Mouse (Mus musculus) right cerebral cortex, postnatal 4 days (tissue): ENCODE data around the gene Rnf44.

Source experiments
- DNase-seq: peaks from one replicate; pipeline ENCODE4 v3.0.0-alpha.2; 2022

The Rnf44 gene

DNA sequence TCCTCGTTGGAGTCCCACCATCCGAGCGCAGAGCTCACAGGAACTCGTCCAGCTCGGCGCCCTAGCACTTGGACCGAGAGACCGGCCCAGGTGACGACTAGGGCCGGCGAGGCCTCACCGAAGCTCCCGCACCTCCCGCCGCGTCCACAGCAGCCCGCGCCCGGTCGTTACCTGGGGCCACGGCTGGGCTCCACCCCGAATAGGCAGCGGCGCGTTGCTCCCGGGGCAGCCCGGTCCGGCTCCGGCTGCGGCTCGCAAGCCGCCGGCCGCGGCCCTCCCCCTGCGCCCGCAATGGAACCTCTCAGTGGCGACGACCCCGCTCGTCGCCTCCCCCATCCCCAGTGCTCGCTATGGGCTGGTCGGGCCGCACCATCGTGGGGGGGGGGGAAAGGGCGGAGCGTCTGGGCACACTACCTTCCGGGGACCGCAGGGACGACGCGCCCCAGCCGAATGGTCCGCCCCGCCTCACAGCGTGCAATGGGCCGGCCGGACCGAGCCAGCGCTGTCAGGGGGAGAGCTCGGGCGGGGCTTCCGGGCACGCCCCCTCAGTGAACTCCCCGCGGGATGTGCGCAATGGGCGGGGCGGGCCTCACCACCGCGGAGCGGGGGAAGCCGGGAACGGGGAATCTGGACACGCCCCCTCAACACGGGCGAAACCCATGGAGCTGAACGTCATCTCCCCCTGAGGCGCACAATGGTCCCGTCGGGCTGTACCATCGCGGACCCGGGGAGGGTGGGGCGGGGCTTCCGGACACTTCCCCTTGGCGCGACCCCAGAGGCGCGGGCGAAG, at the start of gene Rnf44:
TSS of gene Rnf44 (minus strand) at position 350 of the 790 bp plus-strand sequence.
- DNase-seq, result peak; percentile 99

- peak; percentile 50 for DNase-seq
These were observed 44.5 kb upstream of the Rnf44 start for GRCm38 (mm10) chr13:54738213-54738601.

DNA sequence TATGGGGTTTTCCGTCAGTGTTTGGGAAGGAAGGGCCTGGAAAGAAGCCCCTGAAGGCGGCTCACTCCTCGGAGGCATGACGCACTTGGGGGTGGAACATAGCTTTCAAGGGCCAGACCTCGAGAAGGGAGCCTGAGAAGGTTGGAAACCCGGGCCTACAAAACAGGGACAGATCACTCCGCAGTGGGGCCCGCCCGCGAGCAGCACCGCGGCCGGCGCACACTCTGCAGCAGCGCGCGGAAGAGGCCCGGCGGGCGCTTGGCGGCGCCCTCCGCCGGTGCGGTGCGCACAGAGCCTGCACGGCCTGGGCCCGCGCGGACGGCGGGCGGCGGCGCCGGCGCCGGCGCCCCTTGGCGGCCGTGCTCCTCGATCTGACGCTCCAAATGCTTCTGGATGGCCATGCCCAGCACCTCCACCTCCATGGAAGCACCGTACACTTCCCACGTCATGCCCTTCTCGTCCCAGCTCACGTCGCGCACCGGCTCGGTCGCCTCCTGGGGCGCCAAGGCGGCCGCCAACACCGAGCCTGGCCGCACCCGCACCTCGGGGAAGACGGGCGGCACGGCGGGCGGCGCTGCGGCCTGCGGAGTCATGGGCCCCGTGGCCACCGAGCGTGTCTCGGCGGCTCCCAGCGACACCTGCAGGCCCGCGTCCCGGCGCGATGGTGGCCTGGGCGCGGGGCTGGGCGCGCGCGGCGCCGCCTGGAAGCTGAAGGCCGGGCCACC, 43.9 kb upstream of the Rnf44 start:
- DNase-seq, result no peak

- no peak for DNase-seq
These were observed 43.2 kb upstream of the Rnf44 start for GRCm38 (mm10) chr13:54736931-54737330.

- DNase-seq, result no peak
These were observed 32.4 kb upstream of the Rnf44 start for GRCm38 (mm10) chr13:54726131-54726530.

- DNase-seq, result no peak
These were observed 29.4 kb upstream of the Rnf44 start for GRCm38 (mm10) chr13:54723143-54723542.

DNA sequence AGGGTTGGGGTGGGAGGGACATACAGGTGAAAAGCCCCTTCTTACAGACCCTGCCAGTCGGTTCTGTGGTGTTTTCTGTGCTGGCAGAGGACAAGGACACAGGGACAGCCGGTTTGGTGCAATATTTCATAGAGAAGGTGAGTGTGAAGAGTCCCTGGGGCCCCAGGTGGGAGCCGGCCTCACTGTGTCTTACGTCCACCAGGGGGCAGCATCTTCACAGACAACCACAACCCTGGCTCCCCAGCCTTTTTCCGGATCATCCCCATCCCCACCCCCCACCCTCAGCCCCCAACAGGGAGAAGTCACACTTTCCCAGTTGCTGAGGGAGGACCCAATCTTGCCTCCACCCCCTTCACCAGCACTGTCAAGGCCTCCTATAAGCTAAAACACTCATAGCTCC, 23.2 kb upstream of the Rnf44 start:
- DNase-seq, result peak; percentile 64

DNA sequence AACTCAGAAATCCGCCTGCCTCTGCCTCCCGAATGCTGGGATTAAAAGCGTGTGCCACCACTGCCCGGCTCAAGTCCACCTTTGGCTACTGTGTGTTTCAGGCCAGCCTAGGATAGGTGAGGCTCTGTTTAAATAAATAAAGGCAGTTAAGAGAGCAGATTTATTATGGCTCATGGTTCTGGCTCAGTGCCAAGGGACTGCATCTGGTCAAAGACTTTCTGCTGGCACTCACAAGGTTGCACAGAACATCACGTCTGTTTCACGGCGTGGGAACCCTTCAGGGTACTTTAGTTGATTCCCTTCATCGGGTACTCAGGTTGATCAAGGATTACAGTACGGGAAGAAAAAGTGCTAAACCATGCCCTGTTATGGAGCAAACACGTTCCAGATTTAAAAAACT, 21.3 kb upstream of the Rnf44 start:
- DNase-seq, result no peak

DNA sequence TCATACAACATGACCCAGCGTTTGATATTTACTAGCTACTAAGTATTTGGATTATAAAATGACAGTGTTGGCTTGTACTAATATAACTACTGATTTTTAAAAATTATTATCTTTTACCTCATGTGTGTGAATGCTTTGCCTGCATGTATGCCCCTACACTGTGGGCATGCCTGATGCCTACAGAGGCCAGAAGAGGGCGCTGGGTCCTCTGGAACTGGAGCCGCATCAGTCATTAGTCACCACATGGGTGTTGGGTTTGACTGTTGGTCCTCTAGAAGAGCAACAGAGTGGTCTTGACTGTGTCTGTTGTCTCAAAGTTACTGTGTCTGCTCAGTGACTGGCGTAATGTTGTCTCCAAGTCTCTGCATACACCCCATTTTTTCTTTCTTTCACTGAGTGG, 20.7 kb upstream of the Rnf44 start:
- DNase-seq, result no peak

- no peak for DNase-seq
These were observed 17.2 kb upstream of the Rnf44 start for GRCm38 (mm10) chr13:54710866-54711265.

- DNase-seq, result no peak
These were observed 11.2 kb upstream of the Rnf44 start for GRCm38 (mm10) chr13:54704890-54705289.

- DNase-seq, result no peak
These were observed 8.8 kb upstream of the Rnf44 start for GRCm38 (mm10) chr13:54702507-54702906.

DNA sequence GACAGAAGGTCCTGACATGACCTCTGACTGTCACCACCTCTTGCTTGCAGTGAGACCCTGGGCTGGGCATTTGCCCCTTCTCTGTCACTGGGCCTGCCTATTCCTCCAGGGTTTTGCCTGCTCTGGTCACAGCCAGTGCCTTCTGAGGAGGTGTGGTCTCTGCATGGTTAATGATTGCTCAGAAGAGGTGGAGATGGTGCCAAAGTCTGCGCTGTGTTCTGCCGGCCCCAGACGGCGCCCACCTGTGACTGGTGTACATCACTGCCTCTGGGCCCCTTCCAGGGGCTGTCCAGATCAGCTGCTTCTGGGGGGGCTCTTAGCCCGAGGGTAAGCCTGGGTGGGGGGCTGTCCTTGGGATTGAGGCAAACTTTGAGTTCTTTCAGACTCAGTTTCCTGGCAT, 7.5 kb upstream of the Rnf44 start, which contains the start of gene Cdhr2:
TSS of gene Cdhr2 (plus strand) at position 219 of the 400 bp plus-strand sequence.
- DNase-seq, result no peak

DNA sequence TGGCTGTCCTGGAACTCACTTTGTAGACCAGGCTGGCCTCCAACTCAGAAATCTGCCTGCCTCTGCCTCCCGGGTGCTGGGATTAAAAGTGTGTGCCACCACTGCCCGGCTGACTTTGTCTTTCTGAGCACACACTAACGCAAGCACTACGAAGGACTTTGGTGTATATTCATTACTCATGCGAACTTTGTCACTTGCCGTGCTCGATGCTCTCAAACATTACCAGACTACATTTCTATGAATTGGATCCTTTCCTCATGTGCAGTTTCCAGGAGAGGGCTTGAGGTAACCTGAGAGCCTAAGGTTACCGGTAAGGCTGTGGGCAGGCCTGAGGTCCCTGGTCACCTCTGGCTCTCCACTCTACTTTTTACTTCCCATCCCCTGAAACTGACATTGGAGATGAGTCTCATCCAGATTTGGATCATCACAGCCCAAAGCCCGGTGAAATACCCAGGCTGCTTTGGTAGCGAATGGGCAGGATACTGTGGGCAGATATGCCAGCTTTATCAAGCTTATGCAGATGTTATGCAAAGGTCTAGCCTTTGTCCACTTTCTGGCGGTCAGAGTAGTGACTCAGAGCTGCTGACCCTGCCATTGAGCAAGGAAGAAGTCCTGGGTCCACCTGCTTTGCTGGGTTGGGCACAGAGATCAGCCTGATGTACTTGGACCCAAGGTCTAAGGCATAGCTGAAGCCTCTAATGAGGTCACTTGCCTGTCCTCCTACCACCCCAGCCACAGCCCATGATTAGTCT, 1.9 kb upstream of the Rnf44 start:
- no peak for DNase-seq

GRCm38 (mm10) chr13:54694348-54695060, 797 bp upstream of the Rnf44 start:
- no peak for DNase-seq

DNA sequence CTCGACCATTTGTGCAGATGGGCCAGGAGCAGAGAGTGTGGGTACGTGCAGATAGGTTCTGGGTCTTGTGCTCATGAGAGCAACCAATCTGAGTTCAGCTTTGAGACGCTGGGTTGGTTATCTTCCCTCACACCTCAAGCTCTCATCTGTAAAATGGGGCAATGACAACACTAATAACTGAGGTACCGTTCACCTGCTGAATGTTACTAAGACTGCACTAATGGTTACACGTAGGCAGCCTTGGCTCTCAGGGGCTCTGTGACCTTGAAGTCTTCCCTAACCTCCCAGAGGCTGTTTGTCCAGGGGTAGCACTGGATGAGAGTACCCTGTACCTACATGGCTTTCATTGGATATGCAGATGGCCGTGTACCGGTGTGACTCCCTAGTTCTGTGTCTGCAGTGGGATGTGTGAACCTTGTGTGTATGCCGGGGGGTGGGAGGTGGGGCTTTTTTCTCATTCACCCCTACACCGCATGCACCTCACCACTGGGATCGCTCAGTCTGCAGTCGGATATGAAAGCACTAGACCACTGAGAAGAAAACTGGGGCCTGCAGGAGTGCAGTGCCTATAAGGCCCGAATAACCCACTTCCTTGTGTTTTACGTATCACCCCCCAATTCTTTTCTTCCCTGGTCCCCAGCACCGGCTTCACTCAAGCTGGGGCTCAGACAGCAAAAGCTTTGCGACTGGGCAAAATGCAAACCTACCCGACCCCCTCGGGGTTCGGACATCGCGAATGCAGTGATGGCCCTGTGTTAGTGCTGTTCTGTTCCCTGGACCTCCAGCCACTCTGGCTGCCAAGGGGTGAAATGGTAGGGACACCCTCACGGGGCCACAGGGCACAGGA, 773 bp downstream of the Rnf44 start:
- no peak for DNase-seq

- no peak for DNase-seq
These were observed 2.0 kb downstream of the Rnf44 start for GRCm38 (mm10) chr13:54691737-54692136.

GRCm38 (mm10) chr13:54690151-54690740, 3.5 kb downstream of the Rnf44 start:
- DNase-seq, result no peak

DNA sequence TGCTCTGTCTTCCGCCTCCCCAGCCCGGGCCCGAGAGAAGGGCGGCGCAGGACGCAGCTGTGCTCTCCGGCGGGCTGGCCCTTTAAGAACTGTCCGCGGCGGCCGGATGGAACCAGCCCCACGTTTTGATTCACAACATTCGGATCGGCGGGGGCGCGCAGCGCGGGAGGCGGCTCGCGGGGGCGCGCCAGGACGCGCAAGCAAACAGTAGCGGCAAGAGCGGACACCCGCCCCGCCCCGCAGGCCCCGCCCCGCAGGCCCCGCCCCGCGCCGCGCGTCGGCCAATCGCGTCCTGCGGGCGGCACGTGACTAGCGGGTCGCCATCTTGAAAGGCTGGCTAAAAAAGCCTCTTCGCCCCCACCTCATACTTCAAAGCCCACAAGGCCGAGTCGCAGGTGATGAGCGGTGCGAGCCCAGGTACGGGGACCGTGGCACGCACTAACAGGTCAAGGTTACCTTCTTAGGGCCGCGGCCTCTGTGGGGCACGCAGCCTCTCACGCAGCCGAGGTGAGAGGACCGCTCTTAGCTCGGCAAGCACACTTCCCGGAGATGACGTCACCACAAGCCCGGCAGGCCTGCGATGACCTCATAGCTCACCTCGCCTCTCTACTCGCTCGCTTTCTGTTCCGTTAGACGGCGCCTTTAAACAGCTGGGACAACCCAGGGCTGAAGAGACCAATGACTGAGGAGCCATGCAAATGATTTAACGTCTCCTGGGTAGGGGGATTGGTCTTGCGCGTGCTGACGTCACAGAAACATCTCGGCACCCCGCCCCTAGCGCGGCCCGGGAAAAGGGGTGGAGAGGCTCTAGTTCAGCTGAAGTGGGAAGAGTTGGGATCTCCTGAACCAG, 5.9 kb downstream of the Rnf44 start:
- peak; percentile 97 for DNase-seq

- peak; percentile 61 for DNase-seq
These were observed 6.6 kb downstream of the Rnf44 start for GRCm38 (mm10) chr13:54687096-54687495.
